Mouse (Mus musculus) heart, embryonic 11.5 days (tissue): ENCODE results near the gene Als2cr12. TPM values are rescaled to one million over a fixed set of nuclear protein-coding genes. Genes with fewer than 3 reads are reported as not detected.
A peak's percentile ranks its signal among the peaks of the same experiment; 100 is the strongest.

Source experiments
- ATAC-seq: fragments of 200-750 bp; cut with Nextera tagmentation; replicated peaks from 2 replicates; pipeline ENCODE4 v1.8.0; 2017; ENCODE audit warnings: moderate library complexity; ENCODE audit not compliant: insufficient number of reproducible peaks, low FRiP score, low TSS enrichment
- H3K27ac ChIP-seq: fragments of 300-500 bp; sonication (generic); 2 replicates; pipeline ENCODE4 v1.5.1; 2014; ENCODE audit warnings: mild to moderate bottlenecking, low read depth, low read length
- H3K27me3 ChIP-seq: fragments of 300-500 bp; sonication (generic); 2 replicates; pipeline ENCODE4 v1.6.1; 2014; ENCODE audit warnings: mild to moderate bottlenecking, low read length, mixed read lengths; ENCODE audit not compliant: control insufficient read depth, insufficient read depth
- H3K36me3 ChIP-seq: fragments of 300-500 bp; sonication (generic); 2 replicates; pipeline ENCODE4 v1.6.1; 2014; ENCODE audit warnings: mild to moderate bottlenecking, low read length, moderate library complexity, mixed read lengths; ENCODE audit not compliant: control insufficient read depth, insufficient read depth
- H3K4me1 ChIP-seq: fragments of 300-500 bp; sonication (generic); 2 replicates; pipeline ENCODE4 v1.6.1; 2014; ENCODE audit warnings: low read length; ENCODE audit not compliant: control insufficient read depth, insufficient read depth
- H3K4me2 ChIP-seq: fragments of 300-500 bp; sonication (generic); 2 replicates; pipeline ENCODE4 v1.6.1; 2014; ENCODE audit warnings: mild to moderate bottlenecking, moderate library complexity
- H3K4me3 ChIP-seq: fragments of 300-500 bp; sonication (generic); 2 replicates; pipeline ENCODE4 v1.5.1; 2014; ENCODE audit warnings: low read depth, low read length
- H3K9ac ChIP-seq: fragments of 300-500 bp; sonication (generic); 2 replicates; pipeline ENCODE4 v1.6.1; 2014; ENCODE audit warnings: mild to moderate bottlenecking, low read depth, low read length, moderate library complexity
- H3K9me3 ChIP-seq: fragments of 300-500 bp; sonication (generic); replicated peaks from 2 replicates; pipeline ENCODE4 v1.6.1; 2016; ENCODE audit warnings: low read length; ENCODE audit not compliant: control insufficient read depth
- WGBS: fragments of 180-500 bp; shearing (Covaris S2); extraction: QIAGEN DNeasy Blood & Tissue Kit; methylation state at CpG from one replicate; pipeline ENCODE4 v1.1.7; 2014; ENCODE audit not compliant: insufficient replicate concordance; 5-methylcytosine and 5-hydroxymethylcytosine counted together
- polyA plus RNA-seq: library from polyadenylated mRNA; unstranded; fragments of >200 nt; fragmentation: Nextera tagmentation; extraction: Ambion mirVana; gene quantifications from 2 replicates; pipeline ENCODE4 v1.2.1, GENCODE M21; 2014

The Als2cr12 gene
- polyA plus RNA-seq, 1 experiment from 2014 or later, result not detected

- Histone ChIP-seq H3K4me3 (no peak overlapping the region), H3K36me3 (peaks cover 14% of the 10 kb centered on the region), H3K4me2 (no peak overlapping the region), H3K9me3 (no peaks in the 10 kb centered on the region), H3K4me1 (no peaks in the 10 kb centered on the region), H3K27ac (no peak overlapping the region), H3K9ac (no peak overlapping the region), H3K27me3 (no peaks in the 10 kb centered on the region)
- no peak for ATAC-seq
- 84% methylated on average over 2 of the region's 2 CpGs for WGBS
Measured at GRCm38 (mm10) chr1:58733636-58734035, 37.8 kb upstream of the Als2cr12 start.

- H3K27me3 ChIP-seq, result no peaks in the 10 kb centered on the region
- WGBS, result 92% methylated on average over 3 of the region's 3 CpGs
- no peak overlapping the region for H3K27ac ChIP-seq
- no peaks in the 10 kb centered on the region for H3K9me3 ChIP-seq
- no peak overlapping the region for H3K4me3 ChIP-seq
- no peak for ATAC-seq
- no peak overlapping the region for H3K9ac ChIP-seq
- H3K4me2 ChIP-seq, result no peak overlapping the region
- H3K36me3 ChIP-seq, result peaks cover 15% of the 10 kb centered on the region
- H3K4me1 ChIP-seq, result peaks cover 4% of the 10 kb centered on the region; the same call in 1 of the 2 replicates
Measured at GRCm38 (mm10) chr1:58728590-58728868, 32.7 kb upstream of the Als2cr12 start.

GRCm38 (mm10) chr1:58727747-58728589 is 32.2 kb upstream of the Als2cr12 start:
- Histone ChIP-seq H3K9ac (no peak overlapping the region), H3K4me3 (no peak overlapping the region), H3K4me2 (no peak overlapping the region), H3K36me3 (peaks cover 13% of the 10 kb centered on the region), H3K27ac (no peak overlapping the region), H3K27me3 (no peaks in the 10 kb centered on the region), H3K4me1 (peaks cover 4% of the 10 kb centered on the region; the same call in 1 of the 2 replicates), H3K9me3 (no peaks in the 10 kb centered on the region)
- no peak for ATAC-seq
- WGBS, result 81% methylated on average over 10 of the region's 10 CpGs

GRCm38 (mm10) chr1:58727019-58727746 is 31.4 kb upstream of the Als2cr12 start:
- Histone ChIP-seq H3K9me3 (no peaks in the 10 kb centered on the region), H3K4me3 (no peak overlapping the region), H3K4me2 (no peak overlapping the region), H3K27ac (peak overlapping the region; percentile 22; the same call in 1 of the 2 replicates), H3K27me3 (no peaks in the 10 kb centered on the region), H3K9ac (no peak overlapping the region), H3K36me3 (peaks cover 13% of the 10 kb centered on the region), H3K4me1 (peaks cover 10% of the 10 kb centered on the region; the same call in 1 of the 2 replicates)
- ATAC-seq, result peak; percentile 66
- WGBS, result 88% methylated on average over 1 of the region's 1 CpGs

GRCm38 (mm10) chr1:58725767-58726166 is 30.0 kb upstream of the Als2cr12 start:
- H3K4me2 ChIP-seq, result no peak overlapping the region
- no peaks in the 10 kb centered on the region for H3K9me3 ChIP-seq
- H3K27ac ChIP-seq, result no peak overlapping the region
- peaks cover 14% of the 10 kb centered on the region; the same call in 1 of the 2 replicates for H3K4me1 ChIP-seq
- H3K4me3 ChIP-seq, result no peak overlapping the region
- H3K9ac ChIP-seq, result no peak overlapping the region
- ATAC-seq, result no peak
- H3K36me3 ChIP-seq, result peaks cover 9% of the 10 kb centered on the region
- WGBS, result 90% methylated on average over 5 of the region's 5 CpGs
- H3K27me3 ChIP-seq, result no peaks in the 10 kb centered on the region

- Histone ChIP-seq H3K4me3 (no peak overlapping the region), H3K9ac (no peak overlapping the region), H3K4me1 (peaks cover 14% of the 10 kb centered on the region; the same call in 1 of the 2 replicates), H3K27ac (no peak overlapping the region), H3K4me2 (no peak overlapping the region), H3K36me3 (peaks cover 7% of the 10 kb centered on the region; the same call in 1 of the 2 replicates), H3K9me3 (no peaks in the 10 kb centered on the region), H3K27me3 (no peaks in the 10 kb centered on the region)
- no peak for ATAC-seq
Measured at GRCm38 (mm10) chr1:58725095-58725494, 29.3 kb upstream of the Als2cr12 start.

GRCm38 (mm10) chr1:58724533-58724932 is 28.7 kb upstream of the Als2cr12 start:
- 33% methylated on average over 8 of the region's 9 CpGs for WGBS

GRCm38 (mm10) chr1:58723809-58724405 is 28.1 kb upstream of the Als2cr12 start:
- H3K36me3 ChIP-seq, result peaks cover 4% of the 10 kb centered on the region; the same call in 1 of the 2 replicates
- H3K27ac ChIP-seq, result no peak overlapping the region
- H3K27me3 ChIP-seq, result no peaks in the 10 kb centered on the region
- 55% methylated on average over 7 of the region's 7 CpGs for WGBS
- no peak for ATAC-seq
- no peak overlapping the region for H3K4me3 ChIP-seq
- no peaks in the 10 kb centered on the region for H3K9me3 ChIP-seq
- H3K4me2 ChIP-seq, result peak overlapping the region; percentile 32; the same call in 1 of the 2 replicates
- H3K9ac ChIP-seq, result no peak overlapping the region
- peaks cover 14% of the 10 kb centered on the region; the same call in 1 of the 2 replicates for H3K4me1 ChIP-seq

More at GRCm38 (mm10) chr1:58724533-58724932, 28.7 kb upstream of the Als2cr12 start:
- Histone ChIP-seq H3K27ac (no peak overlapping the region), H3K4me1 (peaks cover 14% of the 10 kb centered on the region; the same call in 1 of the 2 replicates), H3K36me3 (peaks cover 7% of the 10 kb centered on the region; the same call in 1 of the 2 replicates), H3K9ac (no peak overlapping the region), H3K27me3 (no peaks in the 10 kb centered on the region), H3K4me2 (no peak overlapping the region; the same call in 1 of the 2 replicates), H3K9me3 (no peaks in the 10 kb centered on the region), H3K4me3 (no peak overlapping the region)
- no peak for ATAC-seq
